ENCODE assay signal across 8 mouse cellular contexts in the genomic region with DNA sequence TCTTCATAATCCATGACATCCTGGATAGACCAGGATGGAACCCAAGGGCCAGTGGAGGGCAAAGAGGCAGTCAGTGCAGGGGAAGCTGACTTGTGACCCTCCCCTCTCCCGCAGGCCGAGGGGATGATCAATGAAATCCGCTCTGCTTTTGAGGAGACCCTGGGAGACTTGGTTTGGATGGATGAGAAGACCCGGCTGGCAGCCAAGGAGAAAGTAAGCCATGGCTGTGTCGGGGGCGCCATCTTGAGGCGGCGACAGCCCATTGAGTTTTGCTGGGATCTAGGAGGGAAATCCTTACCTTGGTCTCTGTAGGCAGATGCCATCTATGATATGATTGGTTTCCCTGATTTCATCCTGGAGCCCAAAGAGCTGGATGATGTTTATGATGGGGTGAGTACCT. TPM values are rescaled to one million over a fixed set of nuclear protein-coding genes. Genes with fewer than 3 reads are reported as not detected.
DNase-seq lines count a peak whose midpoint lies in the region; ATAC-seq lines count a peak whose summit lies in the region.

No protein-coding gene starts in this region.

- ATAC-seq in limb, embryonic 11.5 days (ENCODE audit: insufficient number of reproducible peaks, low FRiP score, low TSS enrichment, low read depth) = no peak
- ATAC-seq in midbrain, embryonic 16.5 days = peak; percentile 34; the same call in 1 of the 2 replicates

- no peaks in the 10 kb centered on the region for H3K4me1 ChIP-seq in limb, embryonic 11.5 days (ENCODE audit: control insufficient read depth, insufficient read depth, low read length)
- H3K4me1 ChIP-seq in midbrain, embryonic 16.5 days (ENCODE audit: control insufficient read depth, insufficient read depth, low read length) = no peaks in the 10 kb centered on the region

- H3K36me3 ChIP-seq in limb, embryonic 11.5 days (ENCODE audit: control insufficient read depth, insufficient read depth, low read length) = no peaks in the 10 kb centered on the region
- peaks cover 6% of the 10 kb centered on the region; the same call in 1 of the 2 replicates for H3K36me3 ChIP-seq in midbrain, embryonic 16.5 days (ENCODE audit: control insufficient read depth, insufficient read depth, low read length)
- no peaks in the 10 kb centered on the region for H3K36me3 ChIP-seq in splenic B cell, adult 2 months (ENCODE audit: control insufficient read depth, insufficient read depth, low read length, poor library complexity, severe bottlenecking)

- no peak overlapping the region for H3K4me2 ChIP-seq in limb, embryonic 11.5 days (ENCODE audit: low read depth, severe bottlenecking)
- no peak overlapping the region for H3K4me2 ChIP-seq in midbrain, embryonic 16.5 days (ENCODE audit: low read length)

- H3K9me3 ChIP-seq in limb, embryonic 11.5 days (ENCODE audit: control insufficient read depth, low read length) = no peaks in the 10 kb centered on the region
- H3K9me3 ChIP-seq in midbrain, embryonic 16.5 days (replicated peaks; ENCODE audit: control insufficient read depth, low read length, poor library complexity, severe bottlenecking) = no peaks in the 10 kb centered on the region

- peak; percentile 81 for DNase-seq in left cerebral cortex, adult 18-20 months (ENCODE audit: low spot score in 2 of 2)
- no peak for DNase-seq in left cerebral cortex, adult 11 months (ENCODE audit: low spot score)
- DNase-seq in cerebellum, adult 9-11 months = peak; percentile 70
- DNase-seq in frontal cortex, postnatal 36 days (ENCODE audit: low spot score in 2 of 2) = peak; percentile 79 to 83
- DNase-seq in kidney, adult 18-20 months = peak; percentile 78
- peak; percentile 79 for DNase-seq in limb, embryonic 11.5 days (ENCODE audit: low spot score)
- peak; percentile 58 for DNase-seq in splenic B cell, adult 2 months (ENCODE audit: low read depth, low spot score)

- H3K27ac ChIP-seq in limb, embryonic 11.5 days (replicated peaks; ENCODE audit: low read depth, low read length) = no peak overlapping the region
- no peak overlapping the region for H3K27ac ChIP-seq in midbrain, embryonic 16.5 days (ENCODE audit: low read length)

- no peak overlapping the region for H3K9ac ChIP-seq in limb, embryonic 11.5 days (ENCODE audit: low read length)
- no peak overlapping the region for H3K9ac ChIP-seq in midbrain, embryonic 16.5 days (ENCODE audit: low read depth, low read length)

- under 1% methylated on average over 8 of the region's 8 CpGs for WGBS in limb, embryonic 11.5 days
- under 1% methylated on average over 8 of the region's 8 CpGs for WGBS in midbrain, embryonic 16.5 days

- no peaks in the 10 kb centered on the region for H3K27me3 ChIP-seq in limb, embryonic 11.5 days (ENCODE audit: control insufficient read depth, insufficient read depth, low read length)
- no peaks in the 10 kb centered on the region for H3K27me3 ChIP-seq in midbrain, embryonic 16.5 days (ENCODE audit: control insufficient read depth, insufficient read depth, low read depth, low read length)
- no peaks in the 10 kb centered on the region for H3K27me3 ChIP-seq in splenic B cell, adult 2 months (ENCODE audit: control insufficient read depth, insufficient read depth, low read length, poor library complexity, severe bottlenecking)

- H3K4me3 ChIP-seq in limb, embryonic 11.5 days (ENCODE audit: low read depth, low read length) = no peak overlapping the region
- H3K4me3 ChIP-seq in midbrain, embryonic 16.5 days (ENCODE audit: low read depth, low read length) = no peak overlapping the region

RNA-seq across cellular contexts. Expression of gene Psmd2, which starts 9.3 kb away (rescaled TPM):
- total RNA-seq in left cerebral cortex, adult 18-20 months (2021) = 100 to 1,000 TPM; 223 to 226 TPM
- polyA plus RNA-seq in limb, embryonic 11.5 days (2014; fragmentation: Nextera tagmentation; extraction: Ambion mirVana) = 480 and 491 TPM in 2 replicates
- polyA plus RNA-seq in midbrain, embryonic 16.5 days (2015; fragmentation: Nextera tagmentation; extraction: Ambion mirVana) = 365 and 371 TPM in 2 replicates

RNA-seq across cellular contexts. Expression of gene Ece2, which starts 12.5 kb away (rescaled TPM):
- 10 to 100 TPM; 23.7 to 27.6 TPM for total RNA-seq in left cerebral cortex, adult 18-20 months (2021)
- 3.0 and 3.4 TPM in 2 replicates for polyA plus RNA-seq in limb, embryonic 11.5 days (2014; fragmentation: Nextera tagmentation; extraction: Ambion mirVana)
- polyA plus RNA-seq in midbrain, embryonic 16.5 days (2015; fragmentation: Nextera tagmentation; extraction: Ambion mirVana) = 23.2 and 23.6 TPM in 2 replicates

RNA-seq across cellular contexts. Expression of gene Camk2n2, which starts 21.1 kb away (rescaled TPM):
- total RNA-seq in left cerebral cortex, adult 18-20 months (2021) = 100 to 1,000 TPM; 189 to 201 TPM
- 0.87 and 1.2 TPM in 2 replicates for polyA plus RNA-seq in limb, embryonic 11.5 days (2014; fragmentation: Nextera tagmentation; extraction: Ambion mirVana)
- 34.5 and 40.1 TPM in 2 replicates for polyA plus RNA-seq in midbrain, embryonic 16.5 days (2015; fragmentation: Nextera tagmentation; extraction: Ambion mirVana)

RNA-seq across cellular contexts. Expression of gene Eif4g1, which starts 26.0 kb away (rescaled TPM):
- total RNA-seq in left cerebral cortex, adult 18-20 months (2021) = 100 to 1,000 TPM; 262 to 265 TPM
- 170 and 190 TPM in 2 replicates for polyA plus RNA-seq in limb, embryonic 11.5 days (2014; fragmentation: Nextera tagmentation; extraction: Ambion mirVana)
- polyA plus RNA-seq in midbrain, embryonic 16.5 days (2015; fragmentation: Nextera tagmentation; extraction: Ambion mirVana) = 127 and 134 TPM in 2 replicates

RNA-seq across cellular contexts. Expression of gene Alg3, which starts 30.6 kb away (rescaled TPM):
- 10 to 100 TPM; 11.7 to 13.4 TPM for total RNA-seq in left cerebral cortex, adult 18-20 months (2021)
- 53.4 and 55.4 TPM in 2 replicates for polyA plus RNA-seq in limb, embryonic 11.5 days (2014; fragmentation: Nextera tagmentation; extraction: Ambion mirVana)
- 39.6 and 41.6 TPM in 2 replicates for polyA plus RNA-seq in midbrain, embryonic 16.5 days (2015; fragmentation: Nextera tagmentation; extraction: Ambion mirVana)

Comparison
In these comparisons a context has a peak if more than half of its experiments do, and no peak if none do; other contexts are left out.
1. RNA of gene Camk2n2, which starts 21.1 kb away (polyA plus RNA-seq): 34.5 to 40.1 TPM in midbrain, embryonic 16.5 days; 0.87 to 1.2 TPM in limb, embryonic 11.5 days; every median in the first group is over 10 times any median in the second.